Mouse (Mus musculus): ENCODE measurements around the gene Klf7.

The Klf7 gene

DNA sequence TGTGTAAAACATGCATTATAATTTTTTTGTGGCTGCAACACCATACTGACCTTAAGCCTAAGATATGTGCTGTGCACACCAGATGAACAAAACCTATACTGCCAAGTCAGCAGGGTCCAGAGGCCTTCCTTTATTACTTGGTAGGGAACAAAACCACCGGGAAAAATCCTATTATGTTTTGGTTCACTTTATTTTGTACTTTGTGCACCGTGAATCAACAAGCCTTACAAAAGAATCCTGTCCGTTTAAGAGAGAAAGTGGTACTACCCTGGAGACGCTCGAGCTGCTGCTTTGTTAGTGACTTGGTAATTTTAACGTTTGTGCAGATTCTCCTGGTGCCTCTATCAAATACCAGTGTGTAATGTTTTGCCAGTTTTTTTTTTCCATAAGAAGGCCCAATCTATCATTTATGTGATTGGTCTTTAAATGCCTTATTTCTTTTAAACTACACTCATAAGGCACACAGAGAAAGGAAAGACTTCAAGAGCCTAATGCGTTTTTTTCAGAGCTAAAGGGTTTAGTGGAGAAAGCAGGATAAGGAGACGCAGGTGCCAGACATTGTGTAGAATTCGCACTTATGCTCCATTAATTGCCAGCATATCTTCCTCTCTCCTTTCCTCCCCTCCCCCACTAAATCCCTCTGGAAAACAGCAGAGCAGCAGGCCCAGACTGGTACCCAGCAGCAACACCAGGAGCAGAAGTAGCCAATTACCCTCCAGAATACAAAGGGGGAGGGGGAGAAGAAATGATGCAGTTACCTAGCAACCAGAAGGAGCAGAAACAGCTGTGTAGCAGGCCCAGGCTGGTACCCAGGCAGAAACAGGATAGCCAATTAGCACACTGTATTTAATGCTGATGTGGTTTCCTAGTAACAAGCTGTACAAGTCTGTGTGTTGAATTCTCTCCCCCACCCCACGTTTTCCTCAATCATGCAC, 55.5 kb downstream of the Klf7 start:
- peak; percentile 68 to 81 for DNase-seq (ENCODE audit: low spot score in 2 of 2)

DNA sequence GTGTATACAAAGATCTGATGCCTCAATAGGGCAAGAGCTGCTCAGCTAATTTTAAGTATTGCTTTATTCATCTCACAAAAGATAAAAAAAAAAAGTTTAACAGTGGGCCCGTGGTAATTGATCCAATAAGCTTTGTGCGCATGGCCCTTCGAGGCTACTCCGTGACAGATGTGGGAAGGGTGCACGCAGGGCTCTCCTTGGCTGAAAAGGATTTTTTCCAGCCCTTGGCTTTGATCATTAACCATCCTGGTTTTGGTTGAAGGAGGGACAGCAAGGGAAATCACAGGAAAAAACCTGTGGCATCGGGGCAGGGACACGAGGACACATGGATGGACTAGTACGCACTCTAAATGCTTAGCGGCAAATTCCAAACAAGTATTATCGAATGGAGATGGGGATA, 60.6 kb downstream of the Klf7 start:
- no peak for DNase-seq (ENCODE audit: low spot score in 2 of 2)

DNA sequence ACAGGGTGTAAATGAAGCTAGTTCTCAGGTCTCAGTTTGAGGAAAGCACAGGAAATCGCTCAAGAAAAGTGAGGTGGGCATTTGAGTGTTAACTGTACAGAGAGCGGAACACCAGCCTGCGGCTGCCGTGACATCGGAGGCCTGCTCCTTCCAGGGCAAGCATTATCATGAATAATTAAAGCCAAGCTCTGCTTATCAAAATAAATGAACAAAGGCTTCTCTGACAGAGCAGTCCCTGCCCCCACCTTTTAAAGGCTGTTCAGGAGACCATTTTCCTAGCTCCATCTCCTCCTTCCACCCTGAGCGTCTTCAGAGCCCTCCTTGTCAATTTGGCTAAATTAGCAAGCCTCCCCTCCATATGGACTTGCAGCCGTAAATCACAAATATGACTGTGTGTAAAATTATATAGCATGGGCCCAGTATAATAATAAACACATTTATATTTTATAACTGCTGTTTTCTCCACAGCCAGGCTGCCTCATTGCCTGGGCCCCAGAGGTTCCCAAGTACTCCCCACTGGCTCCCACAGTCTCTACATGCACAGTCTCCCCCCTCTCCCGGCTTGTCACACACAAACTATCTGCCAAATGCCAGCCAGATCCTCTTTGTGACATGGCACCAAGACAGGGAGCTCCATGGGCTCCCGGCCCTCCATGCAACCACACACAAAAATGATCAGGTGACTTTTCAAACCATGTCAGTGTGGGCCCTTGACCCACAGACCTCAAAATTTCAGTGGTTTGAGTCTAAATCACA, 61.2 kb downstream of the Klf7 start:
- DNase-seq (ENCODE audit: low spot score in 2 of 2): no peak

DNA sequence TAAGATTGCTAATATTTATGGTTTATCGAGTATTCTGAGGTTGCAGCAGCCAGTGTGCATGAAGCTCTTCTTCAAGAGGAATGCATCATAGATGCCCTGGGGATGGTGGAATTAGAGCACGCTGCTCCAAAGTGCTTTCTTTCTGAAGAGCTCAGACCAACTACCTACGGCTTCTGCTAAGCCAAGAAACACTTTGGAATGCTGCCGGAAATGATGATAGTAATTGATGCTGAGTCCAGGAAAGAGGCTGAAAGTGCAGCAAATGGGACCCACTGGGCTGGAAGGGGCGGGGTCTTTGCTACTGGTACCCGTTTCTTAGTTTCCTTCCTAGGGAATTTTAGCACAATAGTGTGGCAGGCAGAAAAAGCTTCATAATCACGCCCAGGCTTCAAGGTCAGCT, 62.0 kb downstream of the Klf7 start:
- DNase-seq (ENCODE audit: low spot score in 2 of 2): no peak

DNA sequence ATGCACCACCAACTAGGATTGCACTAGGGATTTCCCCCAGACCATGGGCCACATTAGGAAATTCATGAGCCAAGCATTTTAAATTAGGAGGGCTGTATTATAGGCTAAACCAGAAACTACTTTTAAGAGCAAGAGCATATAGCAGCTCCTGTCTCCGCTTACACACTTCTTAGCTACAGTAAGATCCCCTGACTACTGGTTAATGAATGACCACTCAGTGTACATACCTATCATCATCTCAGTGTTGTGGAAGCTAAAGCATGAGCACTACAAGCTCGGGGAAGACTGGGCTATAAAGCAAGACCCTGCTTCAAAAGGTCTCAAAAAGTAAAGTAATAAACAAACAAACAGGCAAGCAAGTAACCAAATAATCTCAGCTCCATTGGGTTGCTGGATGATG, 65.5 kb downstream of the Klf7 start:
- DNase-seq (ENCODE audit: low spot score in 2 of 2): no peak

DNA sequence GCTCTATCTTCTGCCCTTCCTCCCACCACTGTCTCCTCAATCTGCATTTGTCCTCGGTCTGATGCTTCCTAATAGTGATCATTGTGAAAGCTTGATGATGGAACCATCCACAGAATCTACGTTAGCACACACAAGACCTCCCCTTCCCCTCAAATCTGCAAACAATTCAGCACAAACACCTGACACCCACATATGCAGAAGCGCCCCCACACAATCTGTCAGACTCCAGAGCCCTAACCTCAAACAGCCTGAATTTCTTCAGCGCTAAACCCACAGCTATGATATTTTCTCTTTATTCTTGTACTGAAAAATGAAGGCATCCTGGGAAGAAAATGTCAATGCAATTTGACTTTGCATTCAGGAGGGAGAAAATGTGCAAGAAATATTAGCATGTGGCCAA, 66.1 kb downstream of the Klf7 start:
- peak; percentile 49 to 80 for DNase-seq (ENCODE audit: low spot score in 2 of 2)

DNA sequence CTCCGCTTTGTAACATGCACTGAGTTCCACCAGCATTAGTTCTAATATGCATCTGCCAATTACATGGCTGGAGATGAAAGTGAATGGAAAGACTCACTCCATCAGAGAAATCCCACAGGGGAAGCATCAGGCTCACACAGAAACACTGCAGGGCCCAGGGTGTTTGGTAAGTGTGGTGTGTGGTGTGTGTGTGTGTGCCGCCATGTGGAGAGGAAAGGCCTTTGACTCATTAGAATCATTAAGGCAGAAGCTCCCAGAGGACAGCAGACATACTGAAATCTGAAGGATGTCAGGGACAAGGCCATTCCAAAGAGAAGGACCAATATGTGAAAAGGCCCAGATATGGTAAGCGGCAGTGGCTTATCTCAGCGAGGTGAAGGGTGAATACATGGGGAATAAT, 66.9 kb downstream of the Klf7 start:
- DNase-seq (ENCODE audit: low spot score in 2 of 2): no peak

DNA sequence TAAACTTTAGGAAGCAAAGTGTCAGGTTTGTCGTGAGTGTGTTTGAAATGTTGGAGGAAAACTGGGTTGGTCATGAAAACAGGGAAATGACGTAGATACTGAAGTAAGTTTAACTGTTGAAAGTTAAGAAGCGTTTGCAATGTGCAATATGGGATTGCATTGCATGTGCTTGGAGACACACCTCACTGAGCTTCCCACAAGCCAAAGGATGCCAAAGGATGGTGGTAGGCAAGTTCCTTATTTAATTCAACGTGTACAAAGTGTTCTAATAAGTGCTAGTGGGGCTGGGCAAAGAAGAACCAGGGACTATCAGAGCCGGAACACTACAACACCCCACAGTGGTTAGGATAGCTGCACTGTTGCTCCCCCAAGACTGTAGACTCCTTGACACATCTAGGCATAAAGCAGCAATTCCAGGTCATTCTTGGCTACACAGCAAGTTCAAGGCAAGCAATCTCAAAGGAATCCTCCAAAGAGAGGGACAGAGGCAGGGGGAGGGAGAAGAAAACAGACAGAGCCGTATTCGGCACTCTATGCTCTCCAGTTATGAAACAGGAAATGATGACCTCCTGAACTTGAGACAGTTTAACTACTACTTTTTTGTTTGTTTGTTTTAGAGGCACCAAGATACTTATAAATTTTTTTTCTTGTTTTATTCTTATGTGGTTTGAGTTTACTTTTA, 69.9 kb downstream of the Klf7 start:
- DNase-seq (ENCODE audit: low spot score in 2 of 2): no peak

DNA sequence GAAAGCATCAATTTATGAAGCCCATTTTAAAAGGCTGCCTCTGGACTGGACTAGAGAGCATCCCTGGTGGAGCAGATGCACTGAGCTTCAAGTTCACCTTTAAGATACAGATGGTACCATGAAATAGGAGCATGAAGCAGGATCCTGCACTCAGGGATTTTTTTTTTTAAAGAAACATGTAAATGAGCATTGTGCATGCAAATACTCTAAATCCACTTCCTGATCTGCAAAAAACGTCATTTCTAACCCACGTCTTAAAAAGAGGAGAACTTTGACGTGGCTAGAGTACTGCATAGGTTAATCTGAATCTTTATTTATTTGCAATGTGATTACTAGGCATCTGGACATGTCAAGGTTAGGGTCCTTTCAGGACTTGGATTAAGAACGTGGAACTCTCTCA, 73.5 kb downstream of the Klf7 start:
- no peak for DNase-seq (ENCODE audit: low spot score in 2 of 2)

DNA sequence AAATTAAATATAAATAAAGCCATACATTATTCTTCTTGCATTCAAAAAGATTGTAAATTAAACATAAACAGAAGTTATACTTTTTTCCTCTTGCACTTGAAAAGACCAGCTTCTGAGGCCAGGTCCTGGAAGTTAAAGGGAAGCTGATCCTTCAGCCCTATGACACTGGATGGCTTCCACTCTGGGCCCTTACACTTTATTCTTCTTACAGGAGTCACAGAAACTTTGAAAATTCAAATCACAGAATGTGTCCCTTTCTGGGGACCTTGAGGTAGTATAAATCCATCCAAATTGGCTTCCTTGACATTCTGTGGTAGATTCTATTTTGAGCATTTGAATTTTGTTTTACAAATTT, 75.3 kb downstream of the Klf7 start:
- DNase-seq (ENCODE audit: low spot score in 2 of 2): no peak

DNA sequence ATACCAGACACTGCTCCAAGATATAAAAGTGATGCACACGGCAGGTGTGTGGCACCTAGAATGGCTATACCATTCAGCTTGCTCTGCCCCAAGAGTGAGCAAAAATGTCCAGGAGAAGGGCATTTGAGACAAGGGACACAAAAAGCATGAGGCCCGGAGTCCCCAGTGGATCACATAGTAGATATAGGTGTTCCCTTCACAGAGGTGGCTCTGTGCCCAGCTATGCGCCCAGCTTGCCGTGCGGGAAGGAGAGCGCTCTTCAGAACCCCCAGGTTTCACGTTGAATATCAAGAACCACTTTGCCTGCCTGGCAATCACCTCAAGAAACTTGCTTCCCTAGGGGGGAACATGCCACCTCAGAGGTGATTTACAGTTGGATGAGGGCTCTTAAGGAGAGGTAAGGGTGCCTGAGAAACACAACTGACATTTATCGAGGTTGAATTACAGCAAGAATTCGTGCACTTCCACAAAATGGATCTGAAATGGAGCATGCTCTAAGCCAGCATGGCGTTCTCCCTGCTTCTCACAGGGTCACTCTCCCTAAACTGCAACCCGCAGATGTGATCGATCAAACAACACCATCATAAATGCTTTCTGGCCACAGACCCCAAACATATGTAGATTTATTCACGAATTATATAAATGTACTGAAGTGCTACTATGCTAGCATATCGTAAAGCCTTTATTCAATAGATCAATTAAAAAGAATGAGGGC, 75.8 kb downstream of the Klf7 start:
- DNase-seq (ENCODE audit: low spot score in 2 of 2): no peak

DNA sequence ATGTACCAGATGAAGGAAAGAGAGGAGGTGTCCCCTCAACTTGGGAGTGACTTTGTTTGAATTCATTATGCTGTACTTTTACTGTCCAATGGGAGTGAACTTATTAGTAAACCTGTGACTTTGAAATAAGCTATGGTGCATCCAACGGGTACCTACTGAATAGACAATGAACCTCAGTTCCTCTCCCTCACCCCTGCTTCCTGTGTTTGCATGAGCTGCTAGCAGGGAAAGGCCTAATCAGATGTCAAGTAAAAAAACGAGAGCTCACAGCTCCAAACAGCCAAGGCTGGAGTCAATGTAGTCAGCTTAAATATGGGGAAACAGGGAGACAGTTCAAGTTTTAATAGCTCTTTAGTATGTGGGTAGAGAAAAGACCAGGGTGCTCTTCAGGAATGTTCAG, 77.5 kb downstream of the Klf7 start:
- no peak for DNase-seq (ENCODE audit: low spot score in 2 of 2)

DNA sequence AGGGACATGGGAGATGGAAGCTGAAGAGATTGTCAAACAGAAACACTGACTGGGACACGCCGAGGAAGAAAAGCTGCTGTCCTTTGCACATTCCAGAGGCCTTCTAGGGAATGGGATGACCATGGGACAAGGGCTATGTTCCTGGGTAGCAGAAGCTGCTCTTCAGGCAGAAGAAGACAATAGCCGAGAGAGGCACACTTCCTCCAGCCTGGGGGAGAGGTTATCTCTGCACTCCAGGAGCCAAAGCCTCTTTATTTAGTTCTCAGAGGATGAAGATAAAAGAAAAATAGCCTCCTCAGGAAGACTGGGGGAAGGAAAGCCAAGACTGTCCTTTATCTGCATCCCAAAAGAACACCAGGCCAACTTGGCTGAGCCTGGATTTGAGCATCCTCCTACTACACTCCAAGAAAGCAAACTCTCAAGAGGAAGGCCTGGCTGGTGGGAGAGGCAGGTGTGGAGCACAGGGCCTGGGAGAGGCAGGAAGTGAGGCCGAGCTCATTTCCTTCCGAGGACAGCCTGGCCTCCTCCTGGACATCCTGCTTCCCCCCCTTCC, 81.2 kb downstream of the Klf7 start:
- no peak for DNase-seq (ENCODE audit: low spot score in 2 of 2)

DNA sequence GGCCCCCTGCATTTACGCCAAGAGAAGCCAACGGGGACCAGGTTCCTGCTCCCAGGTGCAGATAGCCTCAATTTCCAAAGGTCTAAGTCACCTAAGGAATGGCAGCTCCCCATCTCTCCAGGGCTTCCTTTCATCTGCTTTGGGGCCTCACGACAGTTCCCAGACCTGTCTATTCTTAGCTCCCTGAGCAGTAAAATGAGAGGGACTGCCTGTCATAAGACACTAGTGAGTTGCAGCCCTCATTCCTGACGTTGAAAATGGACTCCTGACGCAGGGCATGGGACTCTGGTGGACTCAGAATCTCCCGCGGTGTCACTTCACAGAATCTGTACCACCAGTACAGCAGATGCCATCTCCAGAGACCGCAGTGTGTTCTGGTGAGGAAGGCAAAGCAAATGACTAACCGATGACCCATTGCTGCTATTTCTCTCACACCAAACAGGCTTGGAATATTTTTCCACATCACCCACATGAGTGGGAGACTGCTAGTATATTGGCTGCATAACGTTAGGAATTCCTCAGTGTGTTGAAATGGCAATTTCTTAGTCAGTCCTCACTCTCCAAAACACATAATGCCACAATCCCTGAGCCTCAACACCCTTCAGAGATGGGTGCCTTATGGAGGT, 81.9 kb downstream of the Klf7 start:
- no peak for DNase-seq (ENCODE audit: low spot score in 2 of 2)

DNA sequence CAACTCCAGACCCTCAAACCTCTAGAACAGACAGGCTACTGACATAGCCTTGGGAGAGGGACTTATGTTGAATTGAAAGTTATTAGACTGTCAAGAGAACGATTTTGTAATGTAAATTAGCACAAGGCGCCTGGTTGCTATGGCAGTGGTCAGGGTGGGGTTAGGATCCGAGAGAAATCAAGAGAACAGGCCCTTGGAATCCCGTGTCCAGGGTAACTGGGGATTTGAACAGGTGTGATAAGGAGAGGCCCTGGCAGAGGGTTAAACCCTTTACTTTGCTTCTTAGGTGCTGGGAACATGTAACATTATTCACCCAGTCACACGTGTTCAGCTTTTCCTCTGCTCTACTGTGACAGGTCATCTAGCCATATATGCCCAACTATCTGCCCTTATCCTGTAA, 83.7 kb downstream of the Klf7 start:
- no peak for DNase-seq (ENCODE audit: low spot score in 2 of 2)

DNA sequence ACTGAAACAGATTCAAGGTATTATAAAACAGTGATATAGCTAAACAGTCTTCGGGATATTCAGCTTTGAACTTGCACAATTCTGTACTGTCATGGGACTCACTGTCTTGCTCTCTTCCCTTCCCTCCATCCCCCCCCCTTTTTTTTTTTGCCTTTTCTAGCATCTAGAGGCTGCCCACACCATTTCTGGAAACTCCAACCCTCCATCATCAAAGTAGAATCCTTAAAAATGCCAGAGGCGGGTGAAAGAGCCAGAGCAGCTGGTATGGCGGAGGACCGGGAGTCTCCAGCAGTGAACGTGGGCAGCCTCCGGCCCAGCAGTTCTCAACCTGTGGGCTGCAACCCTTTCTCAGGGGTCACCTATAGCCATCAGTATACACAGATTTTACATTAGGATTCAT, 84.3 kb downstream of the Klf7 start:
- DNase-seq (ENCODE audit: low spot score in 2 of 2): no peak

DNA sequence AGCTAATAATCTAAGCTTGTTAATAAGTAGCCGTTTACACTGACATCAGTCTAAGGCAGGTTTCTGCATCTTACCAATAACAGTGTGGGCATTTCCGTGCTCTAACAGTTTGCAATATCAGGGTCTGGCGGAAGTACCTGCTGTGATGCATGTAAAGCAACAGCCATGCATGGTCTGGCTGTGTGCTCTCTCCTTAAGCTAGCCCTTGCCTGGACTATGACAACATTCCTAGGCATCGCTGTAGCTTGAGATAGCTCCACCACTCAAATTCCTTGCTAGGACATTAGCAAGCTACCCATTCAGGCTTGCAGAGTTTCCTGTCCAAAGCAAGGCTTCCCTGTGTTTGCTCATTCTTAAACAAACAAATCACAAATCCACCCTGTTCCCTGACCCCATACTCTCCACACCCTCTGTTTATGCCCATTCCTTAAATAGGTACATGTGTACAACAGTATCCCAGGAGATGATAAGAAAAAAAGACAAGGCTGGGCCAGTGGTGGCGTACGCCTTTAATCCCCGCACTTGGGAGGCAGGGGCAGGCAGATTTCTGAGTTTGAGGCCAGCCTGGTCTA, 85.1 kb downstream of the Klf7 start:
- DNase-seq (ENCODE audit: low spot score in 2 of 2): no peak

DNA sequence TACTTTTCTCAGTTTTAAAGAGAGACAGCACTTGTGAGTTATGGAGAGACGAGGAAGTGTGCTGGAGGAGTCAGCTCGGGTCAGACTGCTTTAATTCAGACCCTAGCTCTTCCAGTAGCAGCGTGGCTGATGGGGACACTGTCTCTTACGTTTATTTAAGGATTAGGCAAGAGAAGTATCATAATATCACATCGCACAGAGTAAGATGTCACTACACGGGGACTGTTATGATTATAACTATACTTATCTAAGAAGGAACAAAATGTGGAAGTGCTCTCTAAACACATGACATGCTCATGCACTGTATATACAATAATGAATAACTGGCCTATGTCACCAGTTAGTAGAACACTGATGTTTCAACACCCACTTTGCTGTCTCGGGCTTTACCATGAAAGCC, 86.3 kb downstream of the Klf7 start:
- DNase-seq (ENCODE audit: low spot score in 2 of 2): no peak

DNA sequence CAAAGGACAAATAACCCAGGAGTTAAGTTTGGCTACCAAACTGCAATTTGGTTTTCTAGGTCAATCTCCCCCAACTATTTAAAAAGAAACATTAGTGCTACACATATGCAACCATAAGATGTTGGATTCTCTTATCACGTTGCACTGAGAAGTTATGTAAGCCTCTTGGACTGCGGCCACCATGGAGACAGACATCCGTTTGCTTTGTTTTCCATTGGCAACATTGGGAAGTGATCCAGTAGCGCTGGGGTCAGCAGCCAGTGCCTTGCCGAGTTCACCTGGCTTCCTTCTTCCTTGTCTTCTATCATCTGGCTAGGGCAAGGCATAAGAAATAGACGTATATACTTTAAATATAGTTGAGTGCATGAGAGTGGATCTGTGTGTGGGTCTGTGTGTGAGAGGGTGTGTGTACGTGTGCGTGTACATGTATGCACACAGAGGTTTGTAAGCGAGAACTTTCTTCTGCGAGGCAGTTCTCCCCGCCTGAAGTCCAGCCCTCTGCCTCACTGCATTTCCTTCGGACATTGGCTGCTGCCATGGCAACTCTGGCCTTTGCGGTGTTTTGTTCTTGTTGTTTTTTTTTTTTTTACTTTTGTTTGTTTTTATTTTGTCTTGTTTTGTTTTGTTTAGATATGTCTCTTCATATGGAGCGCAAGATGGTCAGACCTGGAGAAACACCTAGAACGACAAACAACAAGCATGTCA, 86.8 kb downstream of the Klf7 start:
- no peak for DNase-seq (ENCODE audit: low spot score in 2 of 2)

DNA sequence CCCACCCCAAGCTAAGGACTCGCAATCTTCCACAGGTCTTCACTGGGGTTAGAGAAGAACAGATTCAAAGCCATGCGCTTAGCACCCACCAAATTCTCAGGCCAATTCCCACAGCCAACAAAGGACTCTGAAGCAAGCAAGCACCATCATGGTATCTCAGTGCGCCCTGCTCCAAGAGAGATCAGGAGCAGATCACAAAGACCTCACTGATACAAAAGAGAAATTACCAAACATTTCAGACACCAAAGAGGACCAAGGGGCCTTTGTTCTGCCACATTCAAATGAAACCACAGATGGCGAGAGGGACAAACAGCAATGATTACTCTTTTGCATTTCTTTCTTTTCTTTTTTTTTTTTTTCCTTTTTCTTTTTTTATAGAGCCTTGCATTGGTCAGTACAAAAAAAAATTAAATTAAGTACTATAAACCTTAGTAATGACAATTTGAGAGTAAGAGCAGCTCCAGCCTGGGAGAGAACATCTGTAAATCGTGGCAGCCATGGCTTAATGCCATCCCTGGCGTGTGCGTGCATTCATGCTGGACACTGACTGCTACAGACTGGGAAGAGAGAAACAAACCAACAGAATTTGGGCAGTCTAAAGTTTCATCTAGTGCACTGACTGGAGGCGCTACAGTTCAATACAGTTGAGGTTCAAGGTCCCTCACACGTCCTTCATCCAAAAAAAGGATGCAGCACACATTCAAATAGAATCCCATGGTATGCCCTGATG, 89.4 kb downstream of the Klf7 start:
- no peak for DNase-seq (ENCODE audit: low spot score in 2 of 2)

All from left cerebral cortex, adult 9 months (tissue).